Mouse (Mus musculus): ENCODE results near the gene Lsm2. TPM values are rescaled to one million over a fixed set of nuclear protein-coding genes. Genes with fewer than 3 reads are reported as not detected.

Lsm2 gene
- polyA plus RNA-seq, 1 experiment from 2014 or later = 76.7 TPM

- ATAC-seq = no peak
- H3K9me3 ChIP-seq (ENCODE audit: low read length) = no peaks in the 10 kb centered on the region
- H3K27ac ChIP-seq (ENCODE audit: low read depth) = peak overlapping the region; percentile 74
- peaks cover 5% of the 10 kb centered on the region; the same call in 1 of the 2 replicates for H3K36me3 ChIP-seq (replicated peaks; ENCODE audit: insufficient read depth, low read length)
- H3K4me1 ChIP-seq (ENCODE audit: insufficient read depth) = peaks cover 8% of the 10 kb centered on the region
- H3K9ac ChIP-seq (replicated peaks) = peak overlapping the region; percentile 87
- peak overlapping the region; percentile 93 for H3K4me3 ChIP-seq (ENCODE audit: low read depth, low read length)
- WGBS (ENCODE audit: insufficient replicate concordance) = 24% methylated on average over 10 of the region's 10 CpGs
- H3K27me3 ChIP-seq (ENCODE audit: insufficient read depth, low read length) = 0 out of 2 replicates have a peak, but pooled peaks cover under 1% of the 10 kb centered on the region
- DNase-seq = no peak
- H3K4me2 ChIP-seq (ENCODE audit: low read depth, low read length) = peak overlapping the region; percentile 93
- TF ChIP-seq CTCF (IDR thresholded peaks at IDR 0.05; ENCODE audit: low read depth) (peak; percentile 22; the same call in 1 of the 2 replicates), EP300 (IDR thresholded peaks at IDR 0.05; ENCODE audit: low read depth) (no peak)
Observed at GRCm38 (mm10) chr17:34950514-34951455, 30.9 kb upstream of the Lsm2 start.

GRCm38 (mm10) chr17:34951636-34952377 is 29.9 kb upstream of the Lsm2 start:
- ATAC-seq (peak; percentile 30), DNase-seq (no peak)
- TF ChIP-seq CTCF (IDR thresholded peaks at IDR 0.05; ENCODE audit: low read depth) = no peak
- no peak for TF ChIP-seq EP300 (IDR thresholded peaks at IDR 0.05; ENCODE audit: low read depth)
- Histone ChIP-seq H3K9ac (replicated peaks) (peak overlapping the region; percentile 87), H3K4me1 (ENCODE audit: insufficient read depth) (peaks cover 8% of the 10 kb centered on the region), H3K36me3 (replicated peaks; ENCODE audit: insufficient read depth, low read length) (peaks cover 5% of the 10 kb centered on the region; the same call in 1 of the 2 replicates), H3K27ac (ENCODE audit: low read depth) (peak overlapping the region; percentile 74), H3K27me3 (ENCODE audit: insufficient read depth, low read length) (peaks cover 4% of the 10 kb centered on the region; the same call in 1 of the 2 replicates), H3K9me3 (ENCODE audit: low read length) (no peaks in the 10 kb centered on the region), H3K4me2 (ENCODE audit: low read depth, low read length) (peak overlapping the region; percentile 93), H3K4me3 (ENCODE audit: low read depth, low read length) (peak overlapping the region; percentile 93)
- WGBS (ENCODE audit: insufficient replicate concordance) = under 1% methylated on average over 29 of the region's 29 CpGs

GRCm38 (mm10) chr17:34952378-34953040 is 29.2 kb upstream of the Lsm2 start:
- Histone ChIP-seq H3K9ac (replicated peaks) (peak overlapping the region; percentile 87), H3K27ac (ENCODE audit: low read depth) (peak overlapping the region; percentile 74), H3K9me3 (ENCODE audit: low read length) (no peaks in the 10 kb centered on the region), H3K36me3 (replicated peaks; ENCODE audit: insufficient read depth, low read length) (peaks cover 5% of the 10 kb centered on the region; the same call in 1 of the 2 replicates), H3K27me3 (ENCODE audit: insufficient read depth, low read length) (peaks cover 6% of the 10 kb centered on the region; the same call in 1 of the 2 replicates), H3K4me2 (ENCODE audit: low read depth, low read length) (peak overlapping the region; percentile 93), H3K4me1 (ENCODE audit: insufficient read depth) (peaks cover 8% of the 10 kb centered on the region), H3K4me3 (ENCODE audit: low read depth, low read length) (peak overlapping the region; percentile 93)
- WGBS (ENCODE audit: insufficient replicate concordance) = under 1% methylated on average over 23 of the region's 23 CpGs
- ATAC-seq (peak; percentile 76), DNase-seq (peak; percentile 85)
- TF ChIP-seq CTCF (IDR thresholded peaks at IDR 0.05; ENCODE audit: low read depth) (peak; percentile 85), EP300 (IDR thresholded peaks at IDR 0.05; ENCODE audit: low read depth) (peak; percentile 92)

- DNase-seq (no peak), ATAC-seq (no peak)
- WGBS (ENCODE audit: insufficient replicate concordance) = 71% methylated on average over 3 of the region's 3 CpGs
- peaks cover 8% of the 10 kb centered on the region for H3K4me1 ChIP-seq (ENCODE audit: insufficient read depth)
- H3K27me3 ChIP-seq (ENCODE audit: insufficient read depth, low read length) = peaks cover 6% of the 10 kb centered on the region; the same call in 1 of the 2 replicates
- H3K36me3 ChIP-seq (replicated peaks; ENCODE audit: insufficient read depth, low read length) = peaks cover 5% of the 10 kb centered on the region; the same call in 1 of the 2 replicates
- H3K27ac ChIP-seq (ENCODE audit: low read depth) = no peak overlapping the region
- no peaks in the 10 kb centered on the region for H3K9me3 ChIP-seq (ENCODE audit: low read length)
- H3K9ac ChIP-seq (replicated peaks) = 0 out of 2 replicates have a peak overlapping the region, but pooled peaks have one; percentile 87
- H3K4me3 ChIP-seq (ENCODE audit: low read depth, low read length) = no peak overlapping the region
- no peak for TF ChIP-seq EP300 (IDR thresholded peaks at IDR 0.05; ENCODE audit: low read depth)
- TF ChIP-seq CTCF (IDR thresholded peaks at IDR 0.05; ENCODE audit: low read depth) = no peak
- no peak overlapping the region for H3K4me2 ChIP-seq (ENCODE audit: low read depth, low read length)
Observed at GRCm38 (mm10) chr17:34953258-34953657, 28.4 kb upstream of the Lsm2 start.

- Histone ChIP-seq H3K4me3 (ENCODE audit: low read depth, low read length) (no peak overlapping the region), H3K9me3 (ENCODE audit: low read length) (no peaks in the 10 kb centered on the region), H3K4me1 (ENCODE audit: insufficient read depth) (peaks cover 8% of the 10 kb centered on the region), H3K36me3 (replicated peaks; ENCODE audit: insufficient read depth, low read length) (peaks cover 5% of the 10 kb centered on the region; the same call in 1 of the 2 replicates), H3K27ac (ENCODE audit: low read depth) (no peak overlapping the region), H3K9ac (replicated peaks) (no peak overlapping the region), H3K4me2 (ENCODE audit: low read depth, low read length) (no peak overlapping the region), H3K27me3 (ENCODE audit: insufficient read depth, low read length) (peaks cover 6% of the 10 kb centered on the region; the same call in 1 of the 2 replicates)
- TF ChIP-seq EP300 (IDR thresholded peaks at IDR 0.05; ENCODE audit: low read depth) (no peak), CTCF (IDR thresholded peaks at IDR 0.05; ENCODE audit: low read depth) (no peak)
- ATAC-seq (no peak), DNase-seq (no peak)
- 88% methylated on average over 4 of the region's 4 CpGs for WGBS (ENCODE audit: insufficient replicate concordance)
Observed at GRCm38 (mm10) chr17:34953904-34954303, 27.8 kb upstream of the Lsm2 start.

Measured in liver, postnatal 0 days (tissue).